Mouse (Mus musculus): ENCODE results near the gene Tob2. TPM values are rescaled to one million over a fixed set of nuclear protein-coding genes. Genes with fewer than 3 reads are reported as not detected.

The Tob2 gene
- polyA plus RNA-seq, 1 experiment, result 35.8 TPM

- Histone ChIP-seq H3K4me1 (ENCODE audit: control insufficient read depth, insufficient read depth, low read length) (peaks cover 5% of the 10 kb centered on the region), H3K4me3 (replicated peaks; ENCODE audit: extremely low read depth, low read depth, low read length) (no peak overlapping the region)
- no peak for DNase-seq
- 69% methylated on average over 4 of the region's 4 CpGs for WGBS
- TF ChIP-seq CTCF (IDR thresholded peaks at IDR 0.05; ENCODE audit: insufficient read depth, low read length) (no peak), POLR2A (IDR thresholded peaks at IDR 0.05; ENCODE audit: borderline replicate concordance, extremely low read depth, low read depth, low read length) (no peak)
These were observed 25.1 kb downstream of the Tob2 start for GRCm38 (mm10) chr15:81833481-81833880.

DNA sequence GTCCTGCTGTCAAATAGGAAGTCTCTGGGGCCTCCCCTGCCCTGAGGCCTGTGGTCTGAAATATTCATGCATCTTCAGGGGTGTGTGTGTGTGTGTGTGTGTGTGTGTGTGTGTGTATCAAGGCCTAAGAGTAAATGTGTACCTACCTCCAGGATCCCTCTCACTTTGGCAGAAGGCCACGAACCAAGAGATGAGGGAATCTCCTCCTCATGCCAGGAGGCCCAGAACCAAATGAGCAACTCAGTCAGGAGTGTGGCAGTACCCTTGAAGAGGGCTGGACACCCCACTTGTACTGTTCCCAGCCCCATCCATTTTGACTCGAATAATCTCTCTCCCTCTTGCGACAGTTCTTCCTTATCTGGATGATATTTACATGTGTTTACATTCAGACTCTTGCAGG is 26.4 kb downstream of the Tob2 start:
- WGBS, result 48% methylated on average over 3 of the region's 3 CpGs
- H3K4me1 ChIP-seq (ENCODE audit: control insufficient read depth, insufficient read depth, low read length), result peaks cover 5% of the 10 kb centered on the region
- DNase-seq, result no peak
- no peak overlapping the region for H3K4me3 ChIP-seq (replicated peaks; ENCODE audit: extremely low read depth, low read depth, low read length)
- no peak for TF ChIP-seq POLR2A (IDR thresholded peaks at IDR 0.05; ENCODE audit: borderline replicate concordance, extremely low read depth, low read depth, low read length)
- no peak for TF ChIP-seq CTCF (IDR thresholded peaks at IDR 0.05; ENCODE audit: insufficient read depth, low read length)

DNA sequence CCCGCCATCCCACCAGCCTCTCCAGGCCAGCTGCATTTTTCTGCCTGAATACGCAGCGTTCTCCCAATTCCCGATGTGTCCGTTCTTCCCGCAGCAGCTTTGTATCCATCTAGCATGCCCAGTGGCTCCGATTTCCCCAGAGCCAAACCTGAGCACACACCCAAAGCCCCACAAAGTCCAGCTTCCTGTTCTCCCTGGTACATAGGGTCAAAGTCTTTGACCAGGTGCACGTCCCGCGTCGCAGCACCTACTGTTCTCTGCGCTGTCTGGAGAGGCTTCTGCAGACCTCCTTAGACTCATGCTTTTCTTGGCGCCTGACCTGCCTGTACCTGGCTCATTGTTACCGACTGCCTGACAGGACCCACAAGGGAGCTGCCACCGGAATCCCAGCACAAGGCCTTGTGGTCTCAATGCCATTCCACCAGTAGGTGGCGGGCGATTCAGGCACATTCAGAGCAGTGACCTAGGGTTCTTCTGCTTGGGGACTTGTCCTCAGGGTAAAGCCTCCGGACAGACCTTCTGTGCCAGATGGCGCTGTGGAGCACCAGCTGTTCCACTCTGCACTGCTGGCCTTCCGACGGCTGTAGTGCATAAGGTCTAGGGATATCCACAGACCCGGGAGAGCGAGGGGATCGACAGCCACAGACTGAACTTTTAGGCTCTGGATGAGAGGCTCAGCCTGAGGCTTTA is 27.3 kb downstream of the Tob2 start:
- peak; percentile 86 for DNase-seq
- WGBS, result 16% methylated on average over 24 of the region's 24 CpGs
- H3K4me1 ChIP-seq (ENCODE audit: control insufficient read depth, insufficient read depth, low read length), result peaks cover 2% of the 10 kb centered on the region
- H3K4me3 ChIP-seq (replicated peaks; ENCODE audit: extremely low read depth, low read depth, low read length), result no peak overlapping the region
- TF ChIP-seq POLR2A (IDR thresholded peaks at IDR 0.05; ENCODE audit: borderline replicate concordance, extremely low read depth, low read depth, low read length) (0 out of 2 replicates have a peak, but pooled peaks have one; percentile 25), CTCF (IDR thresholded peaks at IDR 0.05; ENCODE audit: insufficient read depth, low read length) (peak; percentile 96)

- Histone ChIP-seq H3K4me1 (ENCODE audit: control insufficient read depth, insufficient read depth, low read length) (peaks cover 2% of the 10 kb centered on the region; the same call in 1 of the 2 replicates), H3K4me3 (replicated peaks; ENCODE audit: extremely low read depth, low read depth, low read length) (no peak overlapping the region)
- WGBS, result 87% methylated on average over 4 of the region's 4 CpGs
- no peak for DNase-seq
- TF ChIP-seq POLR2A (IDR thresholded peaks at IDR 0.05; ENCODE audit: borderline replicate concordance, extremely low read depth, low read depth, low read length), result no peak
These were observed 28.1 kb downstream of the Tob2 start for GRCm38 (mm10) chr15:81830530-81830929.

GRCm38 (mm10) chr15:81829208-81829580 is 29.4 kb downstream of the Tob2 start:
- Histone ChIP-seq H3K4me3 (replicated peaks; ENCODE audit: extremely low read depth, low read depth, low read length) (no peak overlapping the region), H3K4me1 (ENCODE audit: control insufficient read depth, insufficient read depth, low read length) (peaks cover 2% of the 10 kb centered on the region; the same call in 1 of the 2 replicates)
- WGBS, result 69% methylated on average over 2 of the region's 2 CpGs
- DNase-seq, result no peak
- TF ChIP-seq POLR2A (IDR thresholded peaks at IDR 0.05; ENCODE audit: borderline replicate concordance, extremely low read depth, low read depth, low read length) (no peak), CTCF (IDR thresholded peaks at IDR 0.05; ENCODE audit: insufficient read depth, low read length) (no peak)

GRCm38 (mm10) chr15:81828426-81829207 is 30.0 kb downstream of the Tob2 start:
- WGBS, result 74% methylated on average over 7 of the region's 7 CpGs
- TF ChIP-seq POLR2A (IDR thresholded peaks at IDR 0.05; ENCODE audit: borderline replicate concordance, extremely low read depth, low read depth, low read length) (no peak), CTCF (IDR thresholded peaks at IDR 0.05; ENCODE audit: insufficient read depth, low read length) (no peak)

DNA sequence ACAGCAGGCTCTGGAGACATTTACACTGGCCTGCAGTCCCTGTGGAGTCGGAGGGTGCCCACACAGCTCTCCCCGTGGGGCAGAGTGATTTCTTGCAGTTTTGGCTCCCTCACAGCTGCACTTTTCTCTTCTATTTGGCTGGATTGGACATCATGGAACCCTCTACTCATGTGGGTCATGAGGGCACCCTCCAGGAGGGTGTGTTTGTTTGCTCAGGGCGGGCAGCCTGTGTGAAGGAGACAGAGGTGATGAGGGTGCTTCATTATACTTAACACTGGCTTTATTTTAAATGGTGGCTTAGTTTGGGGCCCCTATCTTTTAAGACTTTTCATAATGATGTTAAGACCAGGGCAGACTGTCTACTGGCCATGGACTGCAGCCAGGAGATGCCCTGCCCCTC is 33.8 kb downstream of the Tob2 start:
- 57% methylated on average over 3 of the region's 3 CpGs for WGBS
- DNase-seq, result no peak
- Histone ChIP-seq H3K4me1 (ENCODE audit: control insufficient read depth, insufficient read depth, low read length) (no peaks in the 10 kb centered on the region), H3K4me3 (replicated peaks; ENCODE audit: extremely low read depth, low read depth, low read length) (no peak overlapping the region)
- TF ChIP-seq POLR2A (IDR thresholded peaks at IDR 0.05; ENCODE audit: borderline replicate concordance, extremely low read depth, low read depth, low read length) (no peak), CTCF (IDR thresholded peaks at IDR 0.05; ENCODE audit: insufficient read depth, low read length) (no peak)

More at GRCm38 (mm10) chr15:81828426-81829207, 30.0 kb downstream of the Tob2 start:
- H3K4me3 ChIP-seq (replicated peaks; ENCODE audit: extremely low read depth, low read depth, low read length), result no peak overlapping the region
- DNase-seq, result no peak
- H3K4me1 ChIP-seq (ENCODE audit: control insufficient read depth, insufficient read depth, low read length), result peaks cover 2% of the 10 kb centered on the region; the same call in 1 of the 2 replicates

- WGBS, result 73% methylated on average over 3 of the region's 3 CpGs
- TF ChIP-seq CTCF (IDR thresholded peaks at IDR 0.05; ENCODE audit: insufficient read depth, low read length) (no peak), POLR2A (IDR thresholded peaks at IDR 0.05; ENCODE audit: borderline replicate concordance, extremely low read depth, low read depth, low read length) (no peak)
- H3K4me3 ChIP-seq (replicated peaks; ENCODE audit: extremely low read depth, low read depth, low read length), result no peak overlapping the region
- DNase-seq, result no peak
- H3K4me1 ChIP-seq (ENCODE audit: control insufficient read depth, insufficient read depth, low read length), result no peaks in the 10 kb centered on the region
These were observed 36.0 kb downstream of the Tob2 start for GRCm38 (mm10) chr15:81822631-81823030.

DNA sequence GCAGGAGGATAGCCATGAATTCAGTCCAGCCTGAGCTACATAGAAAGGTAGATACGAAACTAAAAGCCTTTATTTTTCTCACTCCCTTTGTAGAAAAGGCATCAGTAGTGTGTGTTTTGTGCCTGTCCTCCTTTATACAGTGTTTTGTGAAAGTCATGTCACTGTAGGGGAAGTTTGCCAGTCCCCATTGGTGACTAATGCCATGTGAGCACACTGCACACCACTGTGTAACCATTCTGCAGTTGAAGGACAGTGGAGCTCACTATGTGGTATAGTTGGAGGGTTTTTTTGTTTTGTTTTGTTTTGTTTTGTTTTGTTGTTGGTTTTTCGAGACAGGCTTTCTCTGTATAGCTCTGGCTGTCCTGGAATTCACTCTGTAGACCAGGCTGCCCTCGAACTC is 40.2 kb downstream of the Tob2 start:
- Histone ChIP-seq H3K4me1 (ENCODE audit: control insufficient read depth, insufficient read depth, low read length) (0 out of 2 replicates have a peak, but pooled peaks cover 2% of the 10 kb centered on the region), H3K4me3 (replicated peaks; ENCODE audit: extremely low read depth, low read depth, low read length) (no peak overlapping the region)
- no peak for TF ChIP-seq POLR2A (IDR thresholded peaks at IDR 0.05; ENCODE audit: borderline replicate concordance, extremely low read depth, low read depth, low read length)
- no peak for TF ChIP-seq CTCF (IDR thresholded peaks at IDR 0.05; ENCODE audit: insufficient read depth, low read length)
- DNase-seq, result no peak
- 91% methylated on average over 3 of the region's 3 CpGs for WGBS
